Mouse (Mus musculus) left cerebral cortex, postnatal 25 days (tissue): ENCODE results near the gene Vmn1r16. TPM values are rescaled to one million over a fixed set of nuclear protein-coding genes. Genes with fewer than 3 reads are reported as not detected.
A peak's percentile ranks its signal among the peaks of the same experiment; 100 is the strongest.
"Not testable (repeated sequence)": the region's sequence is repeated elsewhere in the genome, so short reads cannot be mapped to it uniquely, and the experiment has no call there.

Experiments
- DNase-seq, 2 experiments: peaks; one replicate each; pipeline ENCODE4 v3.0.0; 2022; ENCODE audit warnings: low spot score in 2 of 2, mixed read lengths in 1 of 2
- intact Hi-C: fragments of 180-260 bp; cut with DNase I; formaldehyde crosslinking; loops from one replicate; pipeline ENCODE4 v1.15.1; 2025
- total RNA-seq, 2 experiments: library from RNA; stranded (reverse); gene quantifications; 2 replicates each; pipeline ENCODE4 v1.2.3; 2021

Vmn1r16 gene
- not detected for total RNA-seq

DNA sequence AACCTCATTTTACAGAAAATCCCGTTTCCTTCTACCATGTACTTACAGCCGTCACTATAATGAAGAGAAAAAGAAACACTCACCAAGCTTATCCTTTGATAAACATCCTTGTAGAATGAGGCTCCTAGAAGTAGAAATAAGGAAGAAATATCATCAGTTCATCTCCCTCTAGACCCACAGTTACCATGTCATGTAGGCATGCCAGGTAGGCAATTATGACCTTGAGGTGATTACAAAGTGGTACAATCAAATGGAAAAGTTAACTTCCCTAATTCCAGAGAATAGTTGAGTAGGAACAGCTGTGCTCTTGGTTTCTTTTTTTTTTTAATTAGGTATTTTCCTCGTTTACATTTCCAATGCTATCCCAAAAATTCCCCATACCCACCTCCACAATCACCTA lies at the start of gene Vmn1r16:
Gene Vmn1r16 (minus strand): TSS at position 101 of the 400 bp plus-strand sequence.
- intact Hi-C loops, result no loop called here
- DNase-seq, result no peak

DNA sequence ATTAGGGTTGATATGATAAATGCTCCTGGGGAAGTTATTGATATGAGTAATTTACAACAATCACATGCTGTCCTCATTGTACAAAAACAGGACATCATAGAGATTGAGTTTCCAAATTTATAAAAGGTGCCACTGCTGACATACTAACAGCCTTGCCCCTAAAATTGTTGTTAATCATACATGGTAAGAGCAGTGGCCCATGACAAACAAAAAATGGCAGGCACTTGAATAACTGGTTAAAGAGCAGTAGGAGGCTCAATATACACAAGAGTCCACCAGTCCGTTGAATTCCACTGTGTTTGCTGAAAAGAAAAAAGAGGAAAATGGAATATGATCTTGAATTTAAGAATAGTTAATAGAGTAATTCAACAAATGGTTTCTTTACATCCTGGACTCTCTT lies 38.2 kb upstream of the Vmn1r16 start:
- no peak for DNase-seq
- intact Hi-C loops, result no loop called here

DNA sequence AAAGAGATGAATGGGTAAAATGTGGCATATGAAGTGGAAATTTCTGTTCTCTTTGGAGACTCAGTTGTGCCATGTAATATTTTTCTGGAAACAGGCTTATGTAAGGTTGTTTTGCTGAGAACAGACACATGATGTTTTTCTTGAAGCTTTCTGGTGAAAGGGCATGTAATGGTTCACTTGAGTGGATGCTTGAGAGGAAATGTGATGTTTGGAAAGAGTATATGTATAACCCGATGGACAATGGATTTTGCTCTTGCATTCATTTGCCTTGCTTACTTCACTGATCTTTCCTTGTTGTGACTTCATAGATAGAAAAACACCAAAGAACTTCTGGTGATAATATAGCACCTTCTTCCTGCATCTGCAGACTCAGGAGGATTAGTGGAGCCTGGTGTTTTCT lies 36.6 kb upstream of the Vmn1r16 start:
- DNase-seq, intact Hi-C loops: not testable (repeated sequence)

DNA sequence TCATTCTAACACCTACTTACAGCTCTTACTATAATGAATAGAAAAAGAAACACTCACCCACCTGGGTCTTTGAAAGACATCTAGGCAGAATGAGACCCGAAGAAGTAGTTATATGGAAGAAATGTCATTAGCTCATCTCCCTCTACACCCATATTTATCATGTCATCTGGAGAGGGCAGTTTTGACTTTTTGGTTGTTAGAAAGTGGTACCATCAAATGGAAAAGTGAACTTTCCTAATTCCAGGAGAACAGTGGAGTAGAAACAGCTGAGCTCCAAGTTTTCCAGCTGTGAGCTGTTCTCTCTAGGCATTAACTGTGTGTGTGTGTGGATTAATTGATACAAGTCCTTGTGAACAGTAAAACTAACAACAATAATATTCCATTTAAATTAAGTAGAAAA lies 34.3 kb upstream of the Vmn1r16 start, which contains the start of gene Vmn1r17:
Gene Vmn1r17 (minus strand): TSS at position 101 of the 400 bp plus-strand sequence.
- no peak for DNase-seq
- intact Hi-C loops, result no loop called here

DNA sequence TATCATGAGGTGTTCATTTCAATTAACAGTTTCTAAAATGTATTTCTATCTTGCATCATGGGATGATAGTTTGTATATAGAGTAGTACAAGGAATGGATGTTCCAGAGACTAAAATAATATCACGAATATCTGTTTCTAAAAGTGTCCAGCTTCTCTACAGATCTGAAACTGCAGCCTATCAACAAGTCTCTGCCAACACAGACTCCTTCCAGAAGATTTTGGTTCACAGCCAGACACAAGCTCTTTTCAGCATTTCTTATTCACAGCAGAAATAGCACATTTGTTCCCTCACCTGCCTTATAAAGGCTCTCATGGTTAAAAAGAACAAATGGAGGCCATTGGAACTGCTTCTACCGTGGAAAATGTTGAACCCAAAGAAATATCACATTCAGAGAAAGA lies 27.6 kb upstream of the Vmn1r16 start:
- DNase-seq, result peak in 1 of 2 experiments; percentile 16
- intact Hi-C loops, result no loop called here

DNA sequence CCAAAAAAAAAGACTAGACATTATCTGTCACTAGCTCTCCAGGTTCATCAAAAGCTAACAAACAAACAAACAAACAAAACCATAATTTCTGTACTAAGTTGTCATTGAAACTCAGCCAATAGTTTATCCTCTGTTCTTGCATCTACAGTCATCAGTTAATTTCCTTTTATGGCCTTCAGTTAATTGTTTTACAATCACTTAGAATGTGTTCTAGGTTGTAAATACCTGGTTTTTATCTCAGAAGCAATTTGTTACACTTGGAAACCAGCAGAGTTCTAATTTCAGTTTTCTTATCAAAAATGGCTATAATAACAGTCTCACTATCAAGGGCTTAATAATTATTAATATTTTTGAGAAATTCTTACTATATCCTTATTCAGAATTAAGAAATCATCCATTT lies 3.1 kb downstream of the Vmn1r16 start:
- DNase-seq, result no peak
- intact Hi-C loops, result no loop called here

- intact Hi-C loops, result no loop called here
- DNase-seq, result peak in 1 of 2 experiments; percentile 6
These were observed 50.3 kb downstream of the Vmn1r16 start for GRCm38 (mm10) chr6:57278952-57279351.

- no peak for DNase-seq
These were observed 56.8 kb downstream of the Vmn1r16 start for GRCm38 (mm10) chr6:57272517-57272916.

DNA sequence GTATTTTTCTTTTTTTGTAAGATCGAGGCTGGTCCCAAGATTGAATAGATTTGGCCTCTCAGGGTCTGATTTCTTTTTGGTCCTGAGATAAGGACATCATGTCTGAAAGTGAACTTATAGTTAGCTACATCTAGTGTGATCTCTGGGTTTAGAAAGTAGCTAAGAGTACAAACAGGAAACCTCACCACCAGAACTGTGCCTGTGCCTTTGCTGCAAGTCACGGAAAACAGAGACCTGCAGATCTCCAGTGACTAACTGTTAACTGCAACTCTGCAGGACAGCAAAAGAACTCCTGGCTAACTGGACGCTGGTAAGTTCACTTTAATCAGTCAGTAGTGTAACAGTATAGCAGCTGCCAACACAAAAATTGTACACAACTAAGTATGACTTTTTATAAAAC lies 57.4 kb downstream of the Vmn1r16 start:
- intact Hi-C loops, result no loop called here
- DNase-seq, result no peak

More at GRCm38 (mm10) chr6:57272517-57272916, 56.8 kb downstream of the Vmn1r16 start:
- intact Hi-C loops, result no loop called here

Other genes starting within 250 kb of the Vmn1r16 start
- not detected for gene Vmn1r10, start 220.0 kb downstream of the Vmn1r16 start, total RNA-seq
- not detected for gene Vmn1r11, start 196.0 kb downstream of the Vmn1r16 start, total RNA-seq
- gene Vmn1r12, start 172.6 kb downstream of the Vmn1r16 start, total RNA-seq, result not detected
- not detected for gene Vmn1r13, start 126.2 kb downstream of the Vmn1r16 start, total RNA-seq
- gene Vmn1r14, start 97.8 kb downstream of the Vmn1r16 start, total RNA-seq, result not detected
- not detected for gene Vmn1r15, start 71.5 kb downstream of the Vmn1r16 start, total RNA-seq
- gene Vmn1r17, start 34.2 kb upstream of the Vmn1r16 start, total RNA-seq, result not detected
- gene Vmn1r18, start 66.3 kb upstream of the Vmn1r16 start, total RNA-seq, result under 1 TPM in 1 of 2 experiments, not detected in 1; 0.05 TPM
- gene Vmn1r19, start 74.3 kb upstream of the Vmn1r16 start, total RNA-seq, result not detected
- not detected for gene Vmn1r20, start 99.4 kb upstream of the Vmn1r16 start, total RNA-seq
- gene Ppm1k, start 206.0 kb upstream of the Vmn1r16 start, total RNA-seq, result 10 to 100 TPM; 66.5 to 72.4 TPM